Mouse (Mus musculus): ENCODE measurements around the gene Aatf. TPM values are rescaled to one million over a fixed set of nuclear protein-coding genes. Genes with fewer than 3 reads are reported as not detected.

Aatf gene
- polyA plus RNA-seq, 1 experiment from 2014 or later = 30.4 TPM

DNA sequence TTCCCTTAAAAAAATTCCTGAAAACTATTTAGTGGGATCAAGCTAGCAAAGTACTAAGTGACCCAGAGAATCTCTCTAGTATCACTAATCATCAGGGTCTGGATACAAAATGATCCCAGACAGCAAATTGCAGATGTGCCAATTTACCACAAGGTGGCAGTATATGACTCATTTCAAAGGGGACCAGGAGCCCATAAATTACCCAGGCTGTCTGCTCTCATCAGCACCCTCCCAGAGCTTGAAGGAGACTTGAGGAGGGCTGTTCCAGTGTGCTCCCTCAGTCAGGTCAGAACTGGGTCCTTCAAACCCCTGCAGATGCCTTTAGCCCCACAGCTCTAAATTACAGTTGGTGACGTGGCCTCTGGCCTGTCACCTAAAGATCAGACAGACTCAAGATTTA is 83.7 kb downstream of the Aatf start:
- H3K4me2 ChIP-seq (ENCODE audit: low read depth, low read length) = no peak overlapping the region
- H3K4me3 ChIP-seq (ENCODE audit: low read length) = no peak overlapping the region
- H3K9ac ChIP-seq (ENCODE audit: low read length) = no peak overlapping the region
- no peak for ATAC-seq (replicated peaks; ENCODE audit: extremely low read depth, insufficient read depth, low FRiP score)
- no peaks in the 10 kb centered on the region for H3K36me3 ChIP-seq (ENCODE audit: control insufficient read depth, insufficient read depth)
- H3K27ac ChIP-seq (ENCODE audit: low read length) = no peak overlapping the region
- no peaks in the 10 kb centered on the region for H3K9me3 ChIP-seq (replicated peaks; ENCODE audit: control insufficient read depth, low read length)
- no peaks in the 10 kb centered on the region for H3K27me3 ChIP-seq (ENCODE audit: control insufficient read depth, insufficient read depth, low read length)
- H3K4me1 ChIP-seq (ENCODE audit: control insufficient read depth, insufficient read depth, low read length) = no peaks in the 10 kb centered on the region
- 74% methylated on average over 1 of the region's 1 CpGs for WGBS

DNA sequence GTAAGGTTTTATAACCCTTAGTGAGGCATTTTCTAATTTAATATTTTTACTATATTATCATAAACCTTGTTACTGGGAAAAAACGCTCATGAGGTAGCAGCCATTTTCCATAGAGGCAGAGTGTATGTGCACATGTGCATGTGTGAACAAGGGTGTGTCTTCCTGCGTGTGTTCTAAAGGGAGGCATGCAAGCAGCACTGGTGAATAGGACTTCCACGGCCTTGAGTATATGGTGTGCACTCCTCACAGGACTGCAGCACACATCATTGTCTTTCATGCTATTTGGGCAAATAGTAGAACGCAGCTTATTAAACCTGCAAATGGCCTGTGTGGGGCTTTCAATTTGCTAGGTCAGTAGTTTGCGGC is 86.7 kb downstream of the Aatf start:
- Histone ChIP-seq H3K36me3 (ENCODE audit: control insufficient read depth, insufficient read depth) (no peaks in the 10 kb centered on the region), H3K9me3 (replicated peaks; ENCODE audit: control insufficient read depth, low read length) (no peaks in the 10 kb centered on the region), H3K4me2 (ENCODE audit: low read depth, low read length) (no peak overlapping the region), H3K4me1 (ENCODE audit: control insufficient read depth, insufficient read depth, low read length) (0 out of 2 replicates have a peak, but pooled peaks cover 5% of the 10 kb centered on the region), H3K9ac (ENCODE audit: low read length) (no peak overlapping the region), H3K27me3 (ENCODE audit: control insufficient read depth, insufficient read depth, low read length) (no peaks in the 10 kb centered on the region), H3K4me3 (ENCODE audit: low read length) (no peak overlapping the region), H3K27ac (ENCODE audit: low read length) (no peak overlapping the region)
- WGBS = 92% methylated on average over 5 of the region's 5 CpGs
- ATAC-seq (replicated peaks; ENCODE audit: extremely low read depth, insufficient read depth, low FRiP score) = no peak

DNA sequence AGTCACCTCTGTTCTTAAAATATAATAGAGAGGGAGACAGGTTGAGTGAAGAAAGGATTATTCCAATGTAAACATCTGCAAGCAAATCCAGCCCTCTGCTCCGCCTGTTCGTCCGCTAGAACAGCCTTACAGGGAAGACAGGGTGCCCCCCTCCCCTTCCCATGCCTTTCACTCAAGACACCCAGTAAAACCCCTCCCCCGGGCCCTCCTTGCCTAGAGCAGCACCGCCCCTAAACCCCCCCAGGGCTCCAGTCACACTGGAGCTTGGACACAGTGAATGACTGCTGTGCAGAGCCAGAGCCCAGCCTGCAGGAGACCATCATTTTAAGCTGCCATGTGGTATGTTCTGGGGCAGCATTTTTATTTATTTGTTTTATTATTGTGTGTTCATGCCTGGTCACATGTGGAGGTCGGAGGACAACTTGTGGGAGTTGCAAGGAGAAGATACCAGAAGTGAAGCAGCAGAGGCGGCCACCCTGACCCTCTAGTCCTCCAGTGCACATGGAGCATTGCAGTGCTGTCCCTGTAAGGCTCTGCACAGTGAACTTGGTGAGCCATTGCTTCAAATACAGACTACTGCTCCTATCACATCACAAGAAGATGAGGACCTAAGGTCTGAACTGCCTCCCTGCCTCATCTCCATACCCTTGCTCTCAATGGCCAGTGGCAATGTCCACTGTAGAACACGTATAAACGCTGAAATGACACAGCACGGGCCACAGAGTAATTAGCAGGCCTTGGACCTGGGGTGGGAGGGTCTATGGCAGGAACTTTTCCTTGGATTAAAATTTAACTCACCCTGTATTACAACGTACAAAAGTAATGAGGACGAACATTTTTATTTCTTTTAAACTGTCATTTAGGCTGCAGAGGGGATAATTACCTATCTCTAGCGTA is 87.3 kb downstream of the Aatf start:
- 75% methylated on average over 13 of the region's 13 CpGs for WGBS
- Histone ChIP-seq H3K4me1 (ENCODE audit: control insufficient read depth, insufficient read depth, low read length) (0 out of 2 replicates have a peak, but pooled peaks cover 5% of the 10 kb centered on the region), H3K4me3 (ENCODE audit: low read length) (no peak overlapping the region)

DNA sequence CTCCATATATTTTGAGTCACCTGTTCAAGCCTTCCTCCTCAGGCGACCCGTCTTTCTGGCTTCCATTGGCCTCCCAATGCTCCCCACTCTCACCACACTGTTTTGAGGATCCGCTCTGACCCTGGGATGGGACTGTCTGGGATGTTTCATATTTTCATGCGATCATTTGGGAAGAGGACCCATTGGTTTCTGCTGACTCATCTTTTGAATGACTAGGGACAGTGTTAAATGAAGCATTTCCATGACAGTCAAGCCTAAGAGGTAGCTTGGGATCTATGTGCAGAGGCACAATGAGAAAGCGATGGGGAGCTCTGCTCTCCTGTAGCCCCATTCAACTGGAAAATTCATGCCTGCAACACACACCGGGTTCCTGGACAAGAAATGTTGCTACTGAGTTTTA is 92.5 kb downstream of the Aatf start:
- Histone ChIP-seq H3K4me1 (ENCODE audit: control insufficient read depth, insufficient read depth, low read length) (0 out of 2 replicates have a peak, but pooled peaks cover 5% of the 10 kb centered on the region), H3K4me3 (ENCODE audit: low read length) (no peak overlapping the region), H3K27me3 (ENCODE audit: control insufficient read depth, insufficient read depth, low read length) (no peaks in the 10 kb centered on the region), H3K9ac (ENCODE audit: low read length) (no peak overlapping the region), H3K9me3 (replicated peaks; ENCODE audit: control insufficient read depth, low read length) (no peaks in the 10 kb centered on the region; the same call in 1 of the 2 replicates), H3K27ac (ENCODE audit: low read length) (no peak overlapping the region), H3K36me3 (ENCODE audit: control insufficient read depth, insufficient read depth) (no peaks in the 10 kb centered on the region), H3K4me2 (ENCODE audit: low read depth, low read length) (no peak overlapping the region)
- WGBS = 91% methylated on average over 6 of the region's 6 CpGs
- ATAC-seq (replicated peaks; ENCODE audit: extremely low read depth, insufficient read depth, low FRiP score) = no peak

More for the DNA sequence above, 87.3 kb downstream of the Aatf start:
- no peak for ATAC-seq (replicated peaks; ENCODE audit: extremely low read depth, insufficient read depth, low FRiP score)
- no peaks in the 10 kb centered on the region for H3K36me3 ChIP-seq (ENCODE audit: control insufficient read depth, insufficient read depth)
- H3K9me3 ChIP-seq (replicated peaks; ENCODE audit: control insufficient read depth, low read length) = no peaks in the 10 kb centered on the region
- no peak overlapping the region for H3K4me2 ChIP-seq (ENCODE audit: low read depth, low read length)
- H3K27me3 ChIP-seq (ENCODE audit: control insufficient read depth, insufficient read depth, low read length) = no peaks in the 10 kb centered on the region
- H3K27ac ChIP-seq (ENCODE audit: low read length) = no peak overlapping the region
- no peak overlapping the region for H3K9ac ChIP-seq (ENCODE audit: low read length)

DNA sequence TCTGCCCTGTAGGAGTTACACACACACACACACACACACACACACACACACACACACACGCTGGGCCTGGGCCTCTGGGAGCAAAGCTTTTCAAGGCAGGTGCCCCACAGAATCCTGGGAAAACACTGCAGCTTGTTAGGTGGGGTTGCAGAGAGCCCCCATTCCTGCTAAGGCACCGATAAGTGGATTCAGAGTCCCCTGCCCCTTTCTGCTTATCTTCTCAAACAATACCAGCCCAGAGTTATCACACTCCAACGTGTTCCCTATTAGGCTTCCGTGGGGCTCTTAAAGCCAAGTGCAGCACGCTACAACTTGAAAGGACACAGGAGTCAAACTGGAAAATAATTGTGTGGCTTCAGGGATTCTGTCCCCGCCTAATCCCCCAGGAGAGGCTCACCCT is 100.2 kb downstream of the Aatf start:
- Histone ChIP-seq H3K4me2 (ENCODE audit: low read depth, low read length) (no peak overlapping the region), H3K27me3 (ENCODE audit: control insufficient read depth, insufficient read depth, low read length) (no peaks in the 10 kb centered on the region), H3K27ac (ENCODE audit: low read length) (no peak overlapping the region), H3K9ac (ENCODE audit: low read length) (no peak overlapping the region), H3K4me3 (ENCODE audit: low read length) (no peak overlapping the region), H3K36me3 (ENCODE audit: control insufficient read depth, insufficient read depth) (no peaks in the 10 kb centered on the region), H3K4me1 (ENCODE audit: control insufficient read depth, insufficient read depth, low read length) (0 out of 2 replicates have a peak, but pooled peaks cover 3% of the 10 kb centered on the region), H3K9me3 (replicated peaks; ENCODE audit: control insufficient read depth, low read length) (no peaks in the 10 kb centered on the region; the same call in 1 of the 2 replicates)
- ATAC-seq (replicated peaks; ENCODE audit: extremely low read depth, insufficient read depth, low FRiP score) = no peak
- WGBS = 24% methylated on average over 6 of the region's 6 CpGs

DNA sequence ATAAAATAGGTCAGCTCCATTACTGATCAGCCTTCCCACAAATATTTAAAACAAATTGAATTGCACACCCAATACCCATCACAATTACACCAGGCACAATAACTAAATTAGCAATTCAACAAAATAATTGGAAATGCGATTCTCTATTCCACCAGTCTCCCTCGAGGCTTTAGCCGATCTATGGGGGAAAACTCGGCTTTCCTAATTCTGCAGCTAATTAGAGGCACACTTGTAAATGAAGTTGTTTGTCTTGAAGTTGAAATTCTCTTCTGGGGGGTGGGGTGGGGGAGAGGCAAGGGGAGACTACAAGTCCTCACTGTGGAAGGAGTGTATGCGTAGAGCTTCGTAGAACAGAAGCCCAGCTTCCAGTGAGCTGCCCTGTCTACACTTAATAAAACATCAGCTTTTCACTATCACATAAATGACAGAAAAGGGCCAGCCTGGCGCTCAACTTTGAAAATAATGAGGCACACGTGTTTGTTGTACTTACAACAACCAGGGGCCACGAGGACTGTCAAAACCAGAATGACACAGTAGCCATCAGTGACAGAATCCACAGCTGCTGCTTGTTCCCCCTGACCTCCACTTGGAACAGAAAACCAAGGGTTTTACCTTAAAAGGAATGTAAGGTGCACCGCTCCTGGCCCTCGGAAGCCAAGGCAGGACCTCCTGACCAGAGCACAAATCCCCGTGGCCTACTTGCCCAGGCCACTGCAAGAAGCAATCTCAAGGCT is 101.0 kb downstream of the Aatf start:
- 72% methylated on average over 12 of the region's 12 CpGs for WGBS
- no peak overlapping the region for H3K27ac ChIP-seq (ENCODE audit: low read length)

DNA sequence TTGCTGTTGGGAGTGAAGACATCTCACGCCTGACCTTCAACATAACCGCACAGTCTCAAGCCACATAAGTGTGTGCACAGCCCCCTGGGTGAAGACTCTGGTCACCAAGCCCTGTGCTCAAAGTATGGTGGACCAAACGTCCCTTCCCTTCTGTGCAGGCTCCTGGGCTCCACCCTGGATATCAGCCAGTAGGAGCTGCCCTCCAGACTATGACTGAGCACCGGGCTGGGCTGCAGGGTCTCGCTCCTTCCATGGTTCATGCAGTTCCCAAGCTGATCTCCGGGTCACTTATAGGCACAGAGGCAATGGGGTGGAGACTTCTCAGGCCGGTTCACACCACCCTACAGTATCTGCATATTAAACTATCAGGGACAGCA is 101.7 kb downstream of the Aatf start:
- Histone ChIP-seq H3K9ac (ENCODE audit: low read length) (no peak overlapping the region), H3K9me3 (replicated peaks; ENCODE audit: control insufficient read depth, low read length) (peaks cover 2% of the 10 kb centered on the region), H3K36me3 (ENCODE audit: control insufficient read depth, insufficient read depth) (no peaks in the 10 kb centered on the region), H3K27me3 (ENCODE audit: control insufficient read depth, insufficient read depth, low read length) (no peaks in the 10 kb centered on the region), H3K4me2 (ENCODE audit: low read depth, low read length) (no peak overlapping the region), H3K27ac (ENCODE audit: low read length) (no peak overlapping the region), H3K4me1 (ENCODE audit: control insufficient read depth, insufficient read depth, low read length) (0 out of 2 replicates have a peak, but pooled peaks cover 3% of the 10 kb centered on the region), H3K4me3 (ENCODE audit: low read length) (no peak overlapping the region)
- ATAC-seq (replicated peaks; ENCODE audit: extremely low read depth, insufficient read depth, low FRiP score) = no peak
- whole genome bisulfite sequencing = 67% methylated on average over 7 of the region's 7 CpGs

More for the DNA sequence above, 101.0 kb downstream of the Aatf start:
- Histone ChIP-seq H3K9me3 (replicated peaks; ENCODE audit: control insufficient read depth, low read length) (no peaks in the 10 kb centered on the region), H3K27me3 (ENCODE audit: control insufficient read depth, insufficient read depth, low read length) (no peaks in the 10 kb centered on the region), H3K4me2 (ENCODE audit: low read depth, low read length) (no peak overlapping the region), H3K36me3 (ENCODE audit: control insufficient read depth, insufficient read depth) (no peaks in the 10 kb centered on the region), H3K4me1 (ENCODE audit: control insufficient read depth, insufficient read depth, low read length) (0 out of 2 replicates have a peak, but pooled peaks cover 3% of the 10 kb centered on the region), H3K4me3 (ENCODE audit: low read length) (no peak overlapping the region), H3K9ac (ENCODE audit: low read length) (no peak overlapping the region)
- ATAC-seq (replicated peaks; ENCODE audit: extremely low read depth, insufficient read depth, low FRiP score) = no peak

DNA sequence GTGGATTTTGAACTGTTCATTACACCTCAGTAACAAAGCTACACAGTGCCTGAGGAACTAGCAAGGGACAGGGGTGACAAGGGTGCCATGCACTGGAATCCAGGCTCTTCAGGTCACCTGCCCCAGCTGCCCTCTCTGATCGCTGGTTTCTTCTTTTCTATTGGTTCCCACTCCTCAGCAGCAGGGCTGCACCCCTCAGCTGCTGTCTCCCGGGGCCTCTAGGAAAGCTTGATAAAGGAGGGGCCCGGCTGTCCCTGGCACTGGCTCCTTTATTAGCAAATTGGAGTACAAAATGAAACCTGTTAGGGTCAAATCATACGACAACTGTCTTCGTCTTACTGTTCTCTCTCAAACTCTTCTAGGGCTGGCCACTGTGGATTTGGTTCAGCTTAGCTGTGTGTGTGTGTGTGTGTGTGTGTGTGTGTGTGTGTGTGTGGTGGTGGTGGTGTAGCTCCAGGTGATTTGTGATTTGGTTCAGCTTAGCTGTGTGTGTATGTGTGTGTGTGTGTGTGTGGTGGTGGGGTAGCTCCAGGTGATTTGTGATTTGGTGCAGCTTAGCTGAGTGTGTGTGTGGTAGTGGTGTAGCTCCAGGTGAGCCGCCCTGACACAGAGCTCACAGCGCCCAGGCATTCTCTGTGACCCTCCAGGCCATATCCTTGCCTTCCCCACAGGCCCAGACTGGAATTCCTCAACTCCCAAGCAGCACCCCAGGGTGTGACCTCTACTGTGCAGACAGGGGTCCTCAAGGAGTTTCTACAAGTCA is 102.3 kb downstream of the Aatf start:
- H3K4me3 ChIP-seq (ENCODE audit: low read length) = no peak overlapping the region
- H3K36me3 ChIP-seq (ENCODE audit: control insufficient read depth, insufficient read depth) = no peaks in the 10 kb centered on the region
- 62% methylated on average over 7 of the region's 7 CpGs for WGBS
- 0 out of 2 replicates have a peak, but pooled peaks cover 3% of the 10 kb centered on the region for H3K4me1 ChIP-seq (ENCODE audit: control insufficient read depth, insufficient read depth, low read length)
- peaks cover 4% of the 10 kb centered on the region for H3K9me3 ChIP-seq (replicated peaks; ENCODE audit: control insufficient read depth, low read length)
- H3K4me2 ChIP-seq (ENCODE audit: low read depth, low read length) = no peak overlapping the region
- no peaks in the 10 kb centered on the region for H3K27me3 ChIP-seq (ENCODE audit: control insufficient read depth, insufficient read depth, low read length)
- no peak for ATAC-seq (replicated peaks; ENCODE audit: extremely low read depth, insufficient read depth, low FRiP score)
- H3K27ac ChIP-seq (ENCODE audit: low read length) = no peak overlapping the region
- H3K9ac ChIP-seq (ENCODE audit: low read length) = no peak overlapping the region
